Mouse (Mus musculus): ENCODE results near the gene Cdca4.

- TF ChIP-seq CTCF (IDR thresholded peaks at IDR 0.05; ENCODE audit: low read depth, low read length) (no peak), POLR2A (IDR thresholded peaks at IDR 0.05; ENCODE audit: borderline replicate concordance, low read depth, low read length) (no peak)
Measured at GRCm38 (mm10) chr12:112869783-112870204, 40.6 kb upstream of the Cdca4 start.

All from bone marrow macrophage, adult 2 months (primary cell).